Mouse (Mus musculus) c-Kit-positive CD71-negative TER-119-negative erythroid progenitor cells, embryonic 14.5 days (primary cell): ENCODE measurements at regions not wholly inside any gene's neighbourhood (a gene's known extent, or its start where the extent isn't known, plus 50 kb on each side); places are given as distances from the start of the nearest gene placed in this dataset.
A peak's percentile ranks its signal among the peaks of the same experiment; 100 is the strongest.

Experiments
- DNase-seq: peaks from one replicate; pipeline ENCODE4 v3.0.0-alpha.2; 2013; ENCODE audit warnings: low read depth

GRCm38 (mm10) chr1:167905424-167905823 is 216.4 kb downstream of the Lmx1a start:
- DNase-seq: no peak

GRCm38 (mm10) chr1:167912074-167912473 is 223.0 kb downstream of the Lmx1a start:
- DNase-seq: no peak

- DNase-seq: peak; percentile 47
Observed at GRCm38 (mm10) chr1:167914982-167915561, 226.0 kb downstream of the Lmx1a start.

GRCm38 (mm10) chr1:167915578-167916275 is 226.7 kb downstream of the Lmx1a start:
- no peak for DNase-seq

- DNase-seq: no peak
Observed at GRCm38 (mm10) chr1:167922917-167923316, 233.9 kb downstream of the Lmx1a start.

- DNase-seq: no peak
Observed at GRCm38 (mm10) chr1:167928060-167928467, 239.0 kb downstream of the Lmx1a start.

- no peak for DNase-seq
Observed at GRCm38 (mm10) chr1:167929729-167930341, 240.8 kb downstream of the Lmx1a start.

GRCm38 (mm10) chr1:167932088-167932487 is 243.1 kb downstream of the Lmx1a start:
- peak; percentile 12 for DNase-seq

- DNase-seq: no peak
Observed at GRCm38 (mm10) chr1:167936726-167937125, 247.7 kb downstream of the Lmx1a start.

- no peak for DNase-seq
Observed at GRCm38 (mm10) chr1:167938176-167938575, 249.1 kb downstream of the Lmx1a start.

GRCm38 (mm10) chr1:167942037-167942470 is 253.0 kb downstream of the Lmx1a start:
- peak; percentile 7 for DNase-seq

- no peak for DNase-seq
Observed at GRCm38 (mm10) chr1:167943121-167943520, 254.1 kb downstream of the Lmx1a start.

GRCm38 (mm10) chr1:167945615-167946252 is 256.7 kb downstream of the Lmx1a start:
- DNase-seq: no peak

GRCm38 (mm10) chr1:167947866-167948265 is 258.8 kb downstream of the Lmx1a start:
- DNase-seq: no peak

GRCm38 (mm10) chr1:167951717-167952116 is 262.7 kb downstream of the Lmx1a start:
- no peak for DNase-seq

- no peak for DNase-seq
Observed at GRCm38 (mm10) chr1:167958531-167958930, 269.5 kb downstream of the Lmx1a start.

- DNase-seq: no peak
Observed at GRCm38 (mm10) chr1:167969545-167969944, 280.5 kb downstream of the Lmx1a start.

- DNase-seq: no peak
Observed at GRCm38 (mm10) chr1:167969985-167970384, 280.9 kb downstream of the Lmx1a start.

- no peak for DNase-seq
Observed at GRCm38 (mm10) chr1:167976708-167977107, 287.7 kb downstream of the Lmx1a start.

- no peak for DNase-seq
Observed at GRCm38 (mm10) chr1:167979187-167979586, 290.1 kb downstream of the Lmx1a start.

GRCm38 (mm10) chr1:167979588-167979987 is 290.6 kb downstream of the Lmx1a start:
- DNase-seq: no peak

GRCm38 (mm10) chr1:167981292-167981691 is 292.3 kb downstream of the Lmx1a start:
- DNase-seq: no peak

- DNase-seq: no peak
Observed at GRCm38 (mm10) chr1:168007456-168007855, 318.4 kb downstream of the Lmx1a start.
